Comparison of ENCODE assay signal across 9 mouse cellular contexts in genomic region chr8:48481709-48482671, GRCm38 (mm10).
DNase-seq lines count a peak whose midpoint lies in the region; ATAC-seq and TF ChIP-seq lines count a peak whose summit lies in the region.
"Had no signal": no experiment of that assay in that cellular context is flagged by ENCODE, and none has a peak within 500 bp of the region (broad histone marks: within the 10 kb centered on the region; RNA-seq: fewer than 3 reads in every experiment).

No protein-coding gene starts in this region.

- no peak overlapping the region for H3K4me2 ChIP-seq in kidney, postnatal 0 days (ENCODE audit: low read length)
- H3K4me2 ChIP-seq in stomach, embryonic 15.5 days, result 0 out of 2 replicates have a peak overlapping the region, but pooled peaks have one; percentile 19
- H3K4me2 ChIP-seq: liver, embryonic 15.5 days had no signal

- WGBS in kidney, postnatal 0 days, result 59% methylated on average over 33 of the region's 33 CpGs
- WGBS in stomach, embryonic 15.5 days, result 70% methylated on average over 33 of the region's 33 CpGs

- ATAC-seq in kidney, postnatal 0 days (replicated peaks; ENCODE audit: low FRiP score, low read depth), result peak; percentile 52; the same call in 1 of the 2 replicates
- ATAC-seq in stomach, embryonic 15.5 days (ENCODE audit: insufficient read depth, low FRiP score, low read depth), result peak; percentile 63

- no peaks in the 10 kb centered on the region for H3K36me3 ChIP-seq in kidney, postnatal 0 days (ENCODE audit: insufficient read depth, low read length)
- H3K36me3 ChIP-seq in stomach, embryonic 15.5 days, result no peaks in the 10 kb centered on the region
- H3K36me3 ChIP-seq: liver, embryonic 15.5 days had no signal

- DNase-seq in kidney, postnatal 0 days (ENCODE audit: low spot score), result peak; percentile 43
- no peak for DNase-seq in kidney, adult 8-10 months
- peak; percentile 17 for DNase-seq in embryo, embryonic 11.5 days (ENCODE audit: low read depth, low spot score)
- peak; percentile 19 to 24 for DNase-seq in heart, adult 18-20 months
- peak; percentile 34 to 76 for DNase-seq in left cerebral cortex, postnatal 25 days (ENCODE audit: low spot score in 2 of 2)
- no peak for DNase-seq in spleen, adult 12 weeks (ENCODE audit: low spot score)
- no peak for DNase-seq in cerebellum, adult 11-12 months

- peak overlapping the region; percentile 42; the same call in 1 of the 2 replicates for H3K27ac ChIP-seq in kidney, postnatal 0 days
- peak overlapping the region; percentile 67 for H3K27ac ChIP-seq in stomach, embryonic 15.5 days
- H3K27ac ChIP-seq: liver, embryonic 15.5 days had no signal

- H3K27me3 ChIP-seq in kidney, postnatal 0 days (ENCODE audit: insufficient read depth, low read length), result no peaks in the 10 kb centered on the region
- H3K27me3 ChIP-seq in stomach, embryonic 15.5 days (replicated peaks), result no peaks in the 10 kb centered on the region
- H3K27me3 ChIP-seq: liver, embryonic 15.5 days had no signal

- H3K4me1 ChIP-seq in kidney, postnatal 0 days (replicated peaks; ENCODE audit: insufficient read depth, low read length), result 0 out of 2 replicates have a peak, but pooled peaks cover 4% of the 10 kb centered on the region
- H3K4me1 ChIP-seq in stomach, embryonic 15.5 days, result no peaks in the 10 kb centered on the region
- H3K4me1 ChIP-seq: liver, embryonic 15.5 days had no signal

- no peak overlapping the region for H3K9ac ChIP-seq in kidney, postnatal 0 days (ENCODE audit: low read depth, low read length)
- H3K9ac ChIP-seq in stomach, embryonic 15.5 days, result no peak overlapping the region
- H3K9ac ChIP-seq: liver, embryonic 15.5 days had no signal

- peak; percentile 28; the same call in 1 of the 2 replicates for TF ChIP-seq CTCF in kidney, postnatal 0 days (IDR thresholded peaks at IDR 0.05; ENCODE audit: low read depth)

- intact Hi-C loops in left cerebral cortex, postnatal 25 days (cut with DNase I), result no loop called here

- H3K4me3 ChIP-seq in kidney, postnatal 0 days (replicated peaks; ENCODE audit: low read depth, low read length), result no peak overlapping the region
- no peak overlapping the region for H3K4me3 ChIP-seq in stomach, embryonic 15.5 days (replicated peaks)
- H3K4me3 ChIP-seq: liver, embryonic 15.5 days had no signal

- H3K9me3 ChIP-seq in kidney, postnatal 0 days (replicated peaks; ENCODE audit: low read length), result no peaks in the 10 kb centered on the region
- H3K9me3 ChIP-seq in stomach, embryonic 15.5 days, result no peaks in the 10 kb centered on the region
- H3K9me3 ChIP-seq: liver, embryonic 15.5 days had no signal

Comparison
In these comparisons a context has a peak if more than half of its experiments do, and no peak if none do; other contexts are left out.
1. DNase-seq: peak in kidney, postnatal 0 days (single experiment), embryo, embryonic 11.5 days (single experiment), heart, adult 18-20 months (2 of 2) and left cerebral cortex, postnatal 25 days (2 of 2); none in kidney, adult 8-10 months (0 of 2), spleen, adult 12 weeks (single experiment) and cerebellum, adult 11-12 months (single experiment).